Mouse (Mus musculus) spleen, adult 18-20 months (tissue): ENCODE data around the gene Myoc.

Experiments used
- DNase-seq, 2 experiments: peaks; one replicate each; pipeline ENCODE4 v3.0.0; 2022; ENCODE audit warnings: mixed read lengths in 2 of 2

The Myoc gene

DNA sequence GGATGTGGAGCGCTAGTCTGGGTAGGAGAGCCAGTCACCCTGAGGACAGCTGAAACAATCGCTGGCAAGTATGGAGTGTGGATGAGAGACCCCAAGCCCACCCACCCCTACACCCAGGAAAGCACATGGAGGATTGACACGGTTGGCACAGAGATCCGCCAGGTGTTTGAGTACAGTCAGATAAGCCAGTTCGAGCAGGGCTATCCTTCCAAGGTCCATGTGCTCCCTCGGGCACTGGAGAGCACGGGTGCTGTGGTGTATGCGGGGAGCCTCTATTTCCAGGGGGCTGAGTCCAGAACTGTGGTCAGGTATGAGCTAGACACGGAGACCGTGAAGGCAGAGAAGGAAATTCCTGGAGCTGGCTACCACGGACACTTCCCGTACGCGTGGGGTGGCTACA is 9.5 kb downstream of the Myoc start:
- no peak for DNase-seq

- no peak for DNase-seq
Observed at GRCm38 (mm10) chr1:162658119-162658518, 19.2 kb downstream of the Myoc start, which contains the start of gene Myocos. Myocos (minus strand) TSS chr1:162658219.

DNA sequence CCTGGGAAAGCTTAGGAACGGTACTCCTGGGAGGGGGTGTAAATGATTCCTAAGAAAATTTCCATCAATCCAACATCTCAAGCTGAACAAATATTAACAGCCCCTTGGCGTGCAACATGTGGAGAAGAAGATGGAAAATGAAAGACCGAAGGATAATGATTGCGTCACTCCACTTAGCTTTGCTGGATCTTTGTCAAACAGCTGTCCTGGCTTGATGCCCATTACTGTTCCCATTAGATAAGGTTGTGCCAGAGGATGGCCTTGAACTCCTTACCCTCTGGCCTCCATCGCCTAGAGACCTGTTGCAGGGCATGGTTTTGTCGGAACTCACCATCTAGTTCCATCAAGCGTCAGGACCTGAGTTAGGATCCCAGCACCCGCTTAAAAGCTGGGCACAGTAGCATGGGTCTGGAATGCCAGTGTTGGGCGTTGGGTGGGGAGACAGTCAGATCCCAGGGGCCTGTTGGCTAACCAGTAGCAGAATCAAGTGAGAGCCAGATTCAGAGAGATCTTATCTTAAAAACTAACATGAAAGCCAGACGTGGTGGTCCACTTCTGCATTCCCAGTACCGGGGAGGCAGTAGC is 21.4 kb downstream of the Myoc start:
- no peak for DNase-seq

DNA sequence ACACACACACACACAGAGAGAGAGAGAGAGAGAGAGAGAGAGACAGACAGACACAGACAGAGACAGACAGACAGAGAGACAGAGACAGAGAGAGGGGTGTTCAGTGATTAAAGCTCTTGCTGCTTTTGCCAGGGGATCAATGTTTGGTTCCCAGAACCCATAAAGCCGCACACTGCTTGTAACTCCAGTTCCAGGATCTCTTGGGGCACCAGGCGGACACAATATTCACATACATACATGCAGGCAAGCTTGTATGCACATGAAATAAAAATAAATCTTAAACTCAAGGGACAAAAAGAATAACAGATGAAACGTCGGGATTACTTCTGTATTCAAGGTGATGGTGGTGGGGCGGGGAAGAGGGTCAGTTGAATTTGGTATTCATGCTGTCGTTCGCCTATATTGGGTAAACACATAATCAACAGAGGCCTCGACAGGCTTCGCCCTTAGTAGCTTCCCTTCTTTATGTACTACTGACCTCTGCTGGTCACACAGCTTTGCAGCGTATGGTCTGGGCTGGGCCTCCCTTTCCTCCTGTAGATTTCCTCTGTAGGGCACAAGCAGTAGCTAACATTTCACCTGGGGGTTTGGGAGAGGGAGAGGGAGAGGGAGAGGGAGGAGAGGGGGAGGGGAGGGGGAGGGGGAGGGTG is 26.0 kb downstream of the Myoc start:
- peak; percentile 18 to 48 for DNase-seq

DNA sequence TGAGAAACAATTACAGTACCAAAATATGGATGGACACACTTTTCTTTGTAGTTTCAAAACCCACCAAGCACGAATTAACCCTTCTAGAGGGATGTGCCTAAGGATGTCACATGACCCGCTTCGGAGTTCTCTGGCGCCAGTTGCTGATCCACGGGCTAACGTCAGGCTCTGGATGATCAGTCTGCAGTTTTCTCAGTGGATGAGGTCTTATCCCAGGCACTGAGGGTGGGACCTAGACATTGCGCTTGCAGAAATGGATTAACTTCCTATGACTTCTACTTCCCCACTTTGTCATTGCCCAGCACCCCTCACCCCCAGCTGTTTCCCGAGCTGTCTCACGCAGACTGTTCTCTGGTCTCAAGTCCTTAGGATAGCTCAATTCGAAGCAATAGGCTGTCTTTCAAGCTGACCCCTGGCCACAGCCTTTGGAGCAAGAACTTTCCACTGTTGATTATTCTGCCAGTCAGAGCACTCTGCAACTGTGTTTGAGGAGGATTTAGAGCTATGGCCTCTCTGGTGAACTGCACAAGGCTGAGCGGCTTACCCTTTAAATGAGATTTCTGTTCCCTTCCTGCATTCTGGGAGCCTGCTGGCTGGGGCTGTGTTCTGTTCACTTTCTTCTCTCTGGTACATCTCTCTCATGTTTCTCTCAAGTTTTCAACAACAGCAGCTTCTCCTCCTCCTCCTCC is 26.7 kb downstream of the Myoc start:
- DNase-seq, result no peak

DNA sequence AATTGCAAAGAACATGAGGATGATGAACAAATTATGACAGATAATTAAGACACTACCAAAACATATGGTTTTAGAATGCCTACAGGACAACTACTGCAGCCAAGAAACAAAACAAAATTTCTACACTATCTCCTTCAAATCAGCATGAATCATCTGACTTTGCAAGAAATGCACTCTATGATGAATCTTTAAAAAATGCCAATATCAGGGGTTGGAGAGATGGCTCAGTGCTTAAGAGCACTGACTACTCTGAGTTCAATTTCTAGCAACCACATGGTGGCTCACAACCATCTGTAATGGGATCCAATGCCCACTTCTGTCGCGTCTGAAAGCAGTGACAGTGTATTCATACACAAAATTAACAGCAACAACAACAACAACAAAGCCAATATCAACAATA is 54.8 kb downstream of the Myoc start:
- no peak for DNase-seq

DNA sequence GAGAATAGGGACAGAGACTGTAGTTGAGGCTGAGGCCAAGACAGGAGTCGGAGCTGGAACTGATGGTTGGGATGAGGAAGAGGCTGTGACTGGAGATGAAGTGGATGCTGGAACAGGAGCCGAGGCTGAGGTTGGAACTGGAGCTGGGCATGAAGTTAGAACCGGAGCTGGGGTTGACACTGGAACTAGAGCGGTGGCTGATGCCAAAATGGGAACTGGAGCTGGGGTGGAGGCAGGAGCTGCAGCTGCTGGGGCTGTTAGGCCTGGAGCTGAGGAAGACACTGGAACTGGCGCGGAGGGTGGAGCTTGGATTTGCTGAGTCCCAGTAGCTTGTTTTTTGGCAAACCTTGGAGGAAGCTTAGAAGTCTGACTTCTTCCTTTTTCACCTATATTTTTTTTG is 58.9 kb downstream of the Myoc start:
- DNase-seq, result no peak
